Mouse (Mus musculus) splenic B cell, adult 2 months (primary cell): ENCODE results near the gene Cab39.

Source experiments
- DNase-seq: peaks from one replicate; pipeline ENCODE4 v3.0.0-alpha.2; 2011; ENCODE audit warnings: low read depth, low spot score
- H3K27me3 ChIP-seq: 2 replicates; pipeline ENCODE4 v1.6.1; 2012; ENCODE audit warnings: mild to moderate bottlenecking, low read length, moderate library complexity, mixed read lengths; ENCODE audit not compliant: control insufficient read depth, poor library complexity, insufficient read depth, severe bottlenecking
- H3K36me3 ChIP-seq: 2 replicates; pipeline ENCODE4 v1.6.1; 2012; ENCODE audit warnings: mild to moderate bottlenecking, low read length, moderate library complexity, mixed read lengths; ENCODE audit not compliant: control insufficient read depth, poor library complexity, insufficient read depth, severe bottlenecking

Cab39 gene

DNA sequence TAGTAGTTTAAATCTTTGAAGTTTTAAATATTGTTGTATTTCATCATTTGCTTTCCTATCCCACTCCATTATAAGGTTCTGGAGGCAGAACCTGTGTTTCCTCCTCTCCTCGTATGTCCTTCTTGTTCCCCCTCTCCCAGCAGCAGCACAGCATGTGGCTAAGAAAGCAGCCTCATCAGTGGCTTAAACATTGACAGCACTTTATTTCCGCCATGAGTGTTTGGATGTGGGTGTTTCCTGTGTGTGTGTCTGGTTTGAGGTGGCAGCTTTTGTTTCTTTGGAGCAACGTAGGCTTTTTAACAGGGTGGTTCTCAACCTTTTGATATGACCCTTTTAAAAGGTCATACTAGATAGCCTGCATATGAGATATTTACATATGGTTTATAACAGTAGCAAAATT lies 52.2 kb downstream of the Cab39 start:
- no peaks in the 10 kb centered on the region for H3K27me3 ChIP-seq
- no peak for DNase-seq
- peaks cover 16% of the 10 kb centered on the region for H3K36me3 ChIP-seq

DNA sequence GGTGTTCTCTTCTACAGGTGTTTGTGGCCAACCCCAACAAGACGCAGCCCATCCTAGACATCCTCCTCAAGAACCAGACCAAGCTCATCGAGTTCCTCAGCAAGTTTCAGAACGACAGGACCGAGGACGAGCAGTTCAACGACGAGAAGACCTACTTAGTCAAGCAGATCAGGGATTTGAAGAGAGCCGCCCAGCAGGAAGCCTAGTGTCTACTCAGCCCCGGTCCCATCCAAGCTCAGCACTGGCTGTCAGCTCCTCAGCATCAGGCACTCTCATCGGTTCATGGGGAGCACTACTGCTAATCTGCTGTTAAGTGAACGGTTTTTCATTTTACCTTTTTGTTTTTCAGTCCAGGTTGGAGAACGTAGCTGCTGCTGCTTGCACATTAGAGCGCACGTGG lies 55.8 kb downstream of the Cab39 start:
- DNase-seq, result no peak
- Histone ChIP-seq H3K36me3 (peaks cover 22% of the 10 kb centered on the region), H3K27me3 (no peaks in the 10 kb centered on the region)

DNA sequence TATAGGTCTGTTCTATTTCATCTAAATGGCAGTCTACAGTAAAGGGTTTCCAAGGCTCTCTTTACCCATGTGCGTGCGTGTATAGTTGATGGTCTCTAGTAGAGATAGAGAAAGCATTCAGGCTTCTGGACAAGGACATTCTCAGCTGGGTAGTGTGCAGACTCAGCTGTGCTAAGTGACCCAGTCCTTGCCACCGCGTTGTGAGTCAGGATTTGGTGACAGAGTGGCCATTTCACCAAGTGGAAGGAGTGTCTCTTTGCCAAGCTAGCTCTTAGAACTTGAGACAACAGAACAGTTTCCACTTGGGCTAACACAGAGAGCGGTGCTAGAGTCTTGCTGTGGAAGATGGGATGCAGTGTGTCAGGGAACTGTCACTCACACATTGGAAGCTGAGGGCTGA lies 57.6 kb downstream of the Cab39 start:
- Histone ChIP-seq H3K27me3 (no peaks in the 10 kb centered on the region), H3K36me3 (peaks cover 19% of the 10 kb centered on the region)
- DNase-seq, result no peak

DNA sequence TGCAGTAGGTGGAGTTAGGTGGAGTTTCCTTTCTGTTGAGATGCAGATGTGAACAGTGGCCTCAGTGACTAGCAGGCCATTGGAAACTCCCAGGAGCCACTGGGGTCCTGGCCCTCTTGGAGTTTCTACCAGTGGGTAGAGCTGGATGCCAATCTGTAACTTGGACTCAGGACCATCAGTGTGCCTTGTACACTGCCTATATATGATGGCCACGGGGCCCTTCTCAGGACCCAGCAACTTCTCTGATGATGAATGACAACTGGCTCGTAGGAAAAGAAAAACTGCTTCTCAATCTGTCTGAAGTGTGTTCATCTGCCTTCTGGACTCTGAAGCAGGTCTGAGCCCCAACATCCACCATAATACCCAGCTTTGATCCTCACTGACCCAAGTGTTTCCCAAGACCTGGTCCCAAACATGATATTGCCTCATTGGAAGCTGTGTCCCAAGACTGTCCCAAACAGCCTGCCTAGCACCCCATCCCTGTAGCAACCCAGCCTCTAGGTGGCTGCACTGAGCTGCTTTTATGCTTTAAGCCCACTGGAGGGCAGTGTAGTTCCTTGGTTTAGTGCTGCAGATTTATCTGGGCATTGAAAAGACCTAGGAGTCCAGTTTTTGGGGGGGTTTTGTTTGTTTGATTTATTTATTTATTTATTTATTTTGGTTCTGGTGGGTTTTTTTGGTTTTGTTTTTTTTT lies 59.9 kb downstream of the Cab39 start:
- Histone ChIP-seq H3K36me3 (peaks cover 15% of the 10 kb centered on the region), H3K27me3 (no peaks in the 10 kb centered on the region)
- DNase-seq, result peak; percentile 83

DNA sequence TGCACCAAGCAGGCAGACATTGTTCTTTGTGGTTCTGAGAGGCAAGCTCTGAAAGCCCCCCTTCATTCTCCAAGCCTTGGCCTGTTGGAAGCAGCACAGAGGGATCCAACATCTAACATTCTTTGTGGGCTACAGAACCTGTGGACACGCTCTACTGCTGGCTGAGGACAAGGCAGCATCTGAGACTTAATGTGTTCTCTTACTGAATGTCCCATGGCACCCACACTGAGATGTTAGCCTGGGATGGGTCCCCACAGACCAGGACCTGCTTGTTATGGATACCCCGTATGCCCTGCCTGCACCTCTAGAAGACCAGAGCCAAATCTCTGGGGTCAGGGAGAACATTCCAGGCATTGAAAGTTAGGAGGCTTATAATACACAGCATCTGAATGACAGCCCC lies 60.6 kb downstream of the Cab39 start:
- H3K36me3 ChIP-seq, result peaks cover 9% of the 10 kb centered on the region
- no peaks in the 10 kb centered on the region for H3K27me3 ChIP-seq
- DNase-seq, result no peak

DNA sequence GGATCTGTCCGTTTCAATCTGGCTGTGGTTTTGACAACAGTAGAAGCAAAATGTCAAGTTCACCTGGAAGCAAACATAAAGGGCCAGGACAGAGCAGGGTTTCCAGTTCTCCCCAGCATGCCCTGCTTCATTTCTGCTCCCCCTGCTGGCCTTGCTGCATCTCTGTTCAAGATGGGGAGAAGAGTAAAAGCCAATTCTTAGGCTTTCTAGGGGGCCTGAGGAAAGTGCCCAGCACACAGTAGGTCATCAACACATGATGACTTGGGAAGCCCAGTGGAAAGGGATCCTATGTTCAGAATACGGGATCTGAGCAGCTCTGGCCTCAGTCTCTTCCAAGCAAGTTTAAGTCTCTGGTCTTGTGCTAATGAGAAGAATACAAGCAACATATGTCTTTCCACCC lies 61.2 kb downstream of the Cab39 start:
- peaks cover 8% of the 10 kb centered on the region; the same call in 1 of the 2 replicates for H3K36me3 ChIP-seq
- H3K27me3 ChIP-seq, result no peaks in the 10 kb centered on the region
- no peak for DNase-seq

DNA sequence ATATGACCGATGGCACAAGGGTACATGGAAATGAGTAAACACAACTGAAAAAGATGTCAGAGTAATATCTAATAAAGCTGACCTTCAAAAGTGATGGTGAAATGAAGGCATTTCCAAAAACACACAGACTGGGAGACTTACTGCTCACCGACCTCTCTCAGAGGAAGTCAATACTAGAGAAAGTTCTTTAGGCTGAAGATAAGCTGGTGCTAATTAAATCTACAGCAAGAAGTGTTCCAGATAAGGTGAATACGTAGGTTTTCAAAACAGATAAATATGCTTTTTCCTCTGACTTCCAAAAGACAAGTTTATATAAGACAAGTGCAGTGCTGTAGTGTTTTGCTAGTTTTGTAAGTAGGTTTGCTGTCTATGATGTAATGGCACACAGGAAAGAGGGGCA lies 63.0 kb downstream of the Cab39 start:
- no peak for DNase-seq
- peaks cover 4% of the 10 kb centered on the region; the same call in 1 of the 2 replicates for H3K36me3 ChIP-seq
- no peaks in the 10 kb centered on the region for H3K27me3 ChIP-seq

DNA sequence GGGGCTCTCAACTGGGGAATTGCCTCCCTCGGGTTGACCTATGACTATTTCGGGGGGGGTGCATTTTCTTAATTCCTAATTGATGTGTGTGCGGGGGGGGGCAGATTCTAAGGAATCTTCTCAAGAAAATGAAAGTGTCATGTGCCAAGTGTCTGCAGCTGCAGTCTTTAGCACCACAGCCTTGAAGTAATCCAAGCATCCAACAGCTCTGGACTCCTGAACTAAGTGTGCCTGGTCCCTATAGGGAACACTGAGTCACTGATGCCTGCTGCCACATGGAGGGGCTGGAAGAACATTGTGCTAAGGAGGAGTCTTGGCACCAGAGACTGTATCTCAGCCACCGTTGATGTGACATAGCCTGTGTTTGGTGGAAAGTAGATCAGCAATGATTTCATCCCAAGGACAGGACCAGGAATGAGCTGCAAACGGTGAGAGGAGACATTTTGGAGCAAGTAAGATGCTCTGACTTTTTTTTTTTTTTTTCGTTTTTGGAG lies 64.1 kb downstream of the Cab39 start:
- DNase-seq, result no peak
- H3K36me3 ChIP-seq, result 0 out of 2 replicates have a peak, but pooled peaks cover 4% of the 10 kb centered on the region

DNA sequence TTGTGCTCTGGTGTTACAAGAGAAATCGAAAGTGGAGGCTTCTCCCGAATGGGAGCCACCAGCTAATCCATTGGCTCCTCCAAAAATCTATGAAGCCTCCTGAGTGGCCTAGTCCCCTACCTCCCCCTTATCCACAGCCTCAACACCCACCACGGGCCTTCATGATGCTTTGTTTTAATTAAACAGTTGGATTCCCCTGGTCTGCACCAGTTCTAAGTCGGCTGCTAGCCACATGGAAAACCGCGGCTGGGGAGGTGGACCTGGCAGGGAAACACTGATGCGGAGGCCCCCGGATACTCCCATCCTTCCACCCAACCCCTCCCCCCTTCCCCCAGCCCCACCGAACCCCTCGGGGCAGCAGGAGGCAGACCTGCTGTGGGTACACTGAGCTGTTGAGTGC lies 71.1 kb downstream of the Cab39 start:
- H3K27me3 ChIP-seq, result no peaks in the 10 kb centered on the region
- no peak for DNase-seq
- H3K36me3 ChIP-seq, result no peaks in the 10 kb centered on the region

More for the DNA sequence above, 64.1 kb downstream of the Cab39 start:
- no peaks in the 10 kb centered on the region for H3K27me3 ChIP-seq

DNA sequence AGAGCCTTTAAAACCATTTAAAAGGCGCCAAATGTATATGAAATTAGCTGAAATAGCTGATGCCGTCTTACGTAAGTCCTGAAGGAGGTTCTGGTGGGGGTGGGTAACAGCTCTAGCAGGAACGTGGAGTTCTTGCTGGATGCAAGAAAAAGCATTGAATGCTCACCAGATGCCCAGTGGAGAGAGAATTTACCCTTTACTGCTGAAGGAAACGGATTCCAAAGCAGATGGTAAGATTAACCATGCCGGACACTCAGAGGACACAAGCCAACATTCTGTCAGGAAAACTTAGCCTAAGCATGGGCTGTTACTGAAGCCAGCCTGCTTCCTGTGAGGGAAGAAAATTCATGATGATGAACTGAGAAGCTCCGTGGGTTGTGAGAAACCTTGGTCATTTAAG lies 76.8 kb downstream of the Cab39 start:
- no peak for DNase-seq
- H3K36me3 ChIP-seq, result no peaks in the 10 kb centered on the region
- no peaks in the 10 kb centered on the region for H3K27me3 ChIP-seq

DNA sequence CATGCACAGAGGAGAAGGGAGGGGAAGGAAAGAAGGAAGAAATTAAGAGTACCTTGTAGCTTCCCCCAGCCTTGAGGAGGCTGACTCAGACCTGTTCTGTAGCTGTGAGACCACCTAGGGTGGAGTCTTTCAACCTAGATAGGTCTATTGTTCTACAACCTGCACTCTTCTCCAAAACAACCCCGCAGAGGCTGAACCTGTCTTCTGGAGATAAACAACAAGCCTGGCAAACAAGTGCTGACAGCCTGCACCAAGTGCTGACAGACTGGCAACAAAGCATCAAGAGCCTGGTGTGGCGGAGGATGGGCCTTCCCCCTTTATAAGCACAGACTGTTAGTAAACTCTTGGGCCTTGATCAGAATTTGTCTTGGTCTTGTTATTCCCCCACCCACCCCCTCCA lies 77.3 kb downstream of the Cab39 start:
- Histone ChIP-seq H3K27me3 (no peaks in the 10 kb centered on the region), H3K36me3 (no peaks in the 10 kb centered on the region)
- DNase-seq, result no peak

DNA sequence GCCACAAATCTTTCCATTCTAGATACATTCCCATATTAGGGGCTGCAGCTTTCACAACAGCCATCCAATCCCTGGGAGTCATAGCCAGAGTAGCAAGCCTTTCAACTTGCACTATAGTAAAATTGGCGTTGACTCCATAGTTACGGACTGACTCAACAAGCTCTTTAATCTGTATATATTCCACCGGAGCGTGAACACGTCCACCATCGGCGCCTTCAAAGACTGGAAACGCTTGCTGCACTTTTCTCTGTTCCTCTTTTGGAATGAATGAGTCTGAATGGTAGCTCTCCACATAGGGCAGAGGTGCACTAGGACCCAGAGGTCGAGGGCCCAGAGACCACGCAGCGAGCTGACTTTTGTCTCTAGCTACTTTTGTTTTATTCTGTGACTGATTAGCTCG lies 88.8 kb downstream of the Cab39 start:
- H3K36me3 ChIP-seq, result no peaks in the 10 kb centered on the region
- DNase-seq, result no peak

DNA sequence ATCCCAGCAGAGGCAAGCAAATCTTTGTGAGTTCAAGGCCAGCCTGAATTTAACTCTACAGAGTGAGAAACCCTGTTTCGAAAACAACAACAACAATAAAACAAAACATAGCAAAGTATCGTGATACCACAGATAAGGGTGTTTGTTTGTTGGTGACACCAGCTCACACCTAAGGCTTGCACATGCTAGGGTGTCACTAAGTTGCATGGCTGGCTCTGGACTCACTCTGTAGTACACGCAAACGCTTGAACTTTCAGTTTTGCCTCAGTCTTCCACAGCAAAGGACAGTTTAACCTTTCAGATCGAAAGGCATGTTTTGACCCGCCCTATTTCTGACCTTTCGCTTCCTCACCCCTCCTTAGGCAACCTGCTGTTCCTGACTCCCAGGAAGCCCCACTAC lies 94.0 kb downstream of the Cab39 start:
- H3K27me3 ChIP-seq, result no peaks in the 10 kb centered on the region
- no peak for DNase-seq
- no peaks in the 10 kb centered on the region for H3K36me3 ChIP-seq

More for the DNA sequence above, 88.8 kb downstream of the Cab39 start:
- no peaks in the 10 kb centered on the region for H3K27me3 ChIP-seq

DNA sequence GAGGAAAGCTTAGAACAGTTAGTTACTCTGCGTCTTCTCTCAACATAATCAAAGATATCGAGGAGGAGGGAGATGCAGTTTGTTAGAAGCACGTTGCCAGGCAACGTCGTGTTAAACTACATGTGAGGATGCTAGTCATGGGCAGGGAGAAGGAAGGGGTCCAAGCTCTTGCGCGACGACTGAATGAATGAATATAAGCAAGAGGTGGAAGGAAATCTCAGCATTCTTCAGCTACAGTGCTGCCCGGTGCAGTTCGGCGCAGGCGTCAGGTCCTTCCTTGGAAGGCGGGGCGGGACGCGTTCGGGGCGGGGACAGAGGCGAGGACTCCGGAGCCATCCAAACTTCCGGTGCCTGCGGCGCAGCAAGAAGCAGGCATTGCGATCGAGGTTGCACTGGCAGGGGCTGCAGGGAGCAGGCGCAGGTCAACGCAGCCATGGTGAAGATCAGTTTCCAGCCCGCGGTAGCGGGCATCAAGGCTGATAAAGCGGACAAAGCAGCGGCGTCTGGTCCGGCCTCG lies 101.0 kb downstream of the Cab39 start, which contains the start of gene Itm2c:
TSS of gene Itm2c (plus strand) at position 51 of the 517 bp plus-strand sequence.
- H3K27me3 ChIP-seq, result no peaks in the 10 kb centered on the region
- DNase-seq, result peak; percentile 51
- no peaks in the 10 kb centered on the region for H3K36me3 ChIP-seq

DNA sequence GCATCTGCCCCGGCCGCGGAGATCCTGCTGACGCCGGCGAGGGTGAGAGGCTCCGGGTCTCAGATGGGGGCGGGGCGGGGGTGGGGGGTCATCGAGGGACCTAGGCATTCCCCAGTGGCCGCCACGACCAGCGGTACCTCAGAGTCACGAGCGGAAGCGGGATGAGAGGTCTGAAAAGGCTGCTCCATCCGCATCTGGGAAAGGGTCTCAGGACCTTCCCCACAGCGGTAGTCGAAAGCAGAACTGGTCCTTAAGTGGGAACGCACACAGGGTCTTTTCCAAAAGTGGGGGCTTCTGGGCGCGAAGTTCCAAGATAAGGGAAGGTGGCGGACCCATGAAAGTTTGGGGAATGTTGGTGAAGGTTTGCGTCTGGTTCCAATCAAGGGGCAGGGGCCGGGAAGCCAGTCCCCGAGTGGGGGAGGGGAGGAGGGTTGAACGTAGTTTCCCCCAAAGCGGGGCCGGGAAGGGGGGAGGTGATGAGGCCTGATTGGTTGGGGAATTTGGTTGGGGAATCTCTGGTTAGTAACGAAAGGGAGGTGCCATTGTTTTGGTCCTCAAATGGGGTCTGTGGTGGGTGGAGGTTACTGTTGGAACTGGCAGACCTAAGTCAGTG lies 101.6 kb downstream of the Cab39 start:
- H3K36me3 ChIP-seq, result no peaks in the 10 kb centered on the region
- peak; percentile 22 for DNase-seq
- no peaks in the 10 kb centered on the region for H3K27me3 ChIP-seq
